Mouse (Mus musculus) gastrocnemius, adult 2 months (tissue): ENCODE results near the gene Wsb2. TPM values are rescaled to one million over a fixed set of nuclear protein-coding genes. Genes with fewer than 3 reads are reported as not detected.
A peak's percentile ranks its signal among the peaks of the same experiment; 100 is the strongest.

Experiments
- DNase-seq: peaks from one replicate; pipeline ENCODE4 v3.0.0; 2022
- H3K27ac ChIP-seq: fragments of 200-600 bp; 2 replicates; pipeline ENCODE4 v1.8.1; 2022; ENCODE audit warnings: mild to moderate bottlenecking
- H3K4me3 ChIP-seq: fragments of 200-600 bp; 2 replicates; pipeline ENCODE4 v1.8.1; 2022; ENCODE audit warnings: mild to moderate bottlenecking, moderate library complexity
- CTCF ChIP-seq: fragments of 200-600 bp; IDR thresholded peaks from 2 replicates; pipeline ENCODE4 v1.8.1; 2022; ENCODE audit warnings: antibody characterized with exemption, mild to moderate bottlenecking, moderate library complexity
- intact Hi-C: fragments of 180-260 bp; cut with DNase I; formaldehyde crosslinking; loops from one replicate; pipeline ENCODE4 v1.15.1; 2025
- total RNA-seq, 2 experiments: library from RNA; stranded (reverse); gene quantifications; 2 replicates each; pipeline ENCODE4 v1.2.3; 2021

Wsb2 gene
- total RNA-seq, 2 experiments from 2014 or later, result 88.0 to 97.7 TPM

DNA sequence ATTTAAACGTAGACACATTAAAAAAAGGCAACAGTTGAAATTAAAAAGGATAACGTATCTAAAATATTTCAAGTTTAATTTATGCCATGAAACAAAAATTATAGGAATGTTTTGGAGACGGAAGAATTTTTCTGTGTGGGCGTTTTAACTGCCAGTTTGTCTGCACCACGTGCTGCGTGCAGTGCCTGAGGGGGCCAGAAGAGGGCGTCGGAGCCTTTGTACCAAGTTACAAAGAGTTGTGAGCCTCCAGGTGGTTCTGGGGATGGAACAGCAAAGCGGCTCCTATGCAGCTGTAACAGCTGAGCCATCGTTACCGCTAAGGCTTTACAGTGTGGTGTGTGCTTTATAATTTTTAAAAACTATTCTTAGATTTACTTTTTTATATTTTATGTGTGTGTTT, 1.6 kb downstream of the Wsb2 start:
- DNase-seq, result peak; percentile 63
- peak; percentile 69 for TF ChIP-seq CTCF
- Histone ChIP-seq H3K4me3 (peak overlapping the region; percentile 80), H3K27ac (peak overlapping the region; percentile 98)
- intact Hi-C loops, result loop anchor here (2.0 kb wide), 1 partner anchor 50 kb away; no protein-coding TSS in a partner anchor

DNA sequence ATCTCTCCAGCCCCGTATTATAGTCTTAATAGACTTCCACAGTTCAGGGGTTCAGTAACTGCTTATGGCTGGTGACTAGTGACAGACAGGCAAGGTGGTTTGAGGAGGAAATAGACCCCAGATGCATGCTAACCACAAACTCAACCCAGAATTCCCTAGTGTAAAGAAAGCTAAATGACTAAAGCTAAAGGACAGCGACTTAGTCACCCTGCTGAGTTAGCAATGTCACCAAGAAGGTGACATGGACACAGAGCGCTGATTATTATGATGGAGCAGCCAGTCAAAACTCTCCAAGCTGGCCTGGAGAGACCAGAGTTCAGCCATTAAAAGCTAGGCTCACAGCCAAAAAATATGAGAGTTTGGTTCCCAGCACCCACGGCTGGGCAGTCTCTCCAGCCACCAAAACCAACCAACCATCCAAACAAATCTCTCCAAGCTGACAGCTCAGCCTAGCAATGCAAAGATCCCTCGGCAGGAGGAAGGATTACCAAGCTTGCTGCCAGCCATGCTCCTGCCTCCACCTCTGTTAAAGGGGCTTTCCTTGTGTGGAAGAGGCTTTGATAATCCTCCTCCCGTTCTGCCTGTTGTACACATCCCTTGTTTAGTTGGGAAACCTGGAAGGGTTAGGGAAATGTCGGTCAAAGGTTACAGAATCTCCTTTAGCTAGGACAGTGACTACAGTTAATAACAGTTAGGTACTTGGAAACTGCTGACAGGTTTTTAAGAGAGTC, 2.6 kb downstream of the Wsb2 start:
- no peak overlapping the region; the same call in 1 of the 2 replicates for H3K4me3 ChIP-seq
- intact Hi-C loops, result loop anchor here (2.0 kb wide), 1 partner anchor 49 kb away; no protein-coding TSS in a partner anchor
- DNase-seq, result no peak
- H3K27ac ChIP-seq, result peak overlapping the region; percentile 98
- TF ChIP-seq CTCF, result no peak

DNA sequence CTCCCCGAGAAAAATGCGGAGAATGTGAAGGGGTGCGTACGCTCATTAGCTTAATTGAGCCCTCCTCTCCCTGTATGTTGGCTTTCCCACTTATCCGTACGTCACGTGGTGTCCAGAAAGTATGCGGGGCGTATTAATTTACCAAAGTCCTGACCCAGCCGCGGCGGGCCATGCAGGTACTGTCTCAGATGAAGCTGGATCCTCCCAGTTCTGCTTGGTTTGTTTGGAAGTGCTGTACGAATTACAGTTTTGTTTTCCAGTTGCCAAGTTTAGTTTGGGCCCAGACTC, 3.1 kb downstream of the Wsb2 start:
- intact Hi-C loops, result no loop called here
- Histone ChIP-seq H3K27ac (peak overlapping the region; percentile 98), H3K4me3 (peak overlapping the region; percentile 9)
- TF ChIP-seq CTCF, result no peak
- no peak for DNase-seq

DNA sequence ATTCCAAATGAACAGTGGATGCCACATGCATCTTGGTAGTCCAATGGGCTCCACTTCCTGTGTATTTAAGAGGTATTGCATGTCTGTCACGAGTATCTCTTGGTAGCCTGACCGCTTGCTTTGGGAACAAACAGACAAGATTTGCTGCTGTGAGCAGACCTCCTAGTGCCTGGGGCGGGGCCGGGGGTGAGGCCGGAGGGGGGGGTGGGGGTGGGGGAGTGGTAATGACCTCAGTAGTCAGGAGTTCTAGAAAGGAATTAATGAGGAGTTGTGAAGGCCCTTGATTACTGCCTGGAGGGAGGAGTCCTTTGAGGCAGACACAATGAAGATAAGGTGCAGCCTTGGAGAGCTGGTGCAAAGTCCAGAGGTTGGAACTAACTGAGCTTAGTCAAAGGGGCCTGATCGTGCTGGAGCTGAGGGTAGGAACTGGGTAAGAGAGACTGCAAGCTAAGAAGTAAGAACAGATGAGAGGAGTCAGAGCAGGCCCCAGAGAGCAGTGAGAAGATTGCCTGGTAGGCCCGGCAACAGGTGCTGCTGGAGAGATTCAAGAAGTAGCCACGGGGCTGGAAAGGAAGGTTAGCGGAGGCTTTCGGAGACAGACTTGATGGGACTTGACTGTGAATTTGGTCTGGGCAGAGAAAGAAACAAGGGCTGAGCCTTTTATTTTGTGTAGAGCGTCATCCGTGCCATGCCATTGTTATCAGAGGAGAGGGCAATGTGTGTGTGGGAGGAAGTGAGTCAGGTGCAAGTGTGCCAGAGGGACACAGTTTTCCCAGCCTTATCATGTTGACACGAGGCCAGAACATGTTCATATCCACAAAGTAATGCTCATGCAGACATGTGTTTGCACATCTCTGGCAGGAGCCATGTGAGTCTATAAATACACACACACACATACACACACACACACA, 3.8 kb downstream of the Wsb2 start:
- H3K4me3 ChIP-seq, result peak overlapping the region; percentile 9; the same call in 1 of the 2 replicates
- intact Hi-C loops, result no loop called here

DNA sequence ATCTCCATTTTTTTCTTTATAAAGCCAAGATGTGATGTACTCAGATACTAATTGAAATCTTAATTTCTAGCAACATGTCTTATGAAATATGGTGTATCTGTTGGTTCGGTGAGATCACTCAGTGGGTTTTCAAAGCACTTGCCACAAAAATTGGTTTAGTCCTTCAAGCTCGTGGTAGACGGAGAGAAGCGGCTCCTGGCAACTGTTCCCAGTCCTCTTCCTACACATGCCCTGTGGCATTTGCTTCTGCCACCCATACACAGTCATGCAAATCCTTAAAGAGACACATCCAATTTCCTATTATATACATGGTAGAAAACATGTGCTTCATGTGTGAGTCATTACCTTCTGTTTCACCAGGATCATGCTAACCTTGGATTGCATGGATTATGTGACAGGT, 4.5 kb downstream of the Wsb2 start:
- no peak overlapping the region for H3K4me3 ChIP-seq
- no peak for TF ChIP-seq CTCF
- H3K27ac ChIP-seq, result peak overlapping the region; percentile 98
- intact Hi-C loops, result no loop called here
- no peak for DNase-seq

More for the DNA sequence above, 3.8 kb downstream of the Wsb2 start:
- peak overlapping the region; percentile 98 for H3K27ac ChIP-seq
- DNase-seq, result no peak
- no peak for TF ChIP-seq CTCF

DNA sequence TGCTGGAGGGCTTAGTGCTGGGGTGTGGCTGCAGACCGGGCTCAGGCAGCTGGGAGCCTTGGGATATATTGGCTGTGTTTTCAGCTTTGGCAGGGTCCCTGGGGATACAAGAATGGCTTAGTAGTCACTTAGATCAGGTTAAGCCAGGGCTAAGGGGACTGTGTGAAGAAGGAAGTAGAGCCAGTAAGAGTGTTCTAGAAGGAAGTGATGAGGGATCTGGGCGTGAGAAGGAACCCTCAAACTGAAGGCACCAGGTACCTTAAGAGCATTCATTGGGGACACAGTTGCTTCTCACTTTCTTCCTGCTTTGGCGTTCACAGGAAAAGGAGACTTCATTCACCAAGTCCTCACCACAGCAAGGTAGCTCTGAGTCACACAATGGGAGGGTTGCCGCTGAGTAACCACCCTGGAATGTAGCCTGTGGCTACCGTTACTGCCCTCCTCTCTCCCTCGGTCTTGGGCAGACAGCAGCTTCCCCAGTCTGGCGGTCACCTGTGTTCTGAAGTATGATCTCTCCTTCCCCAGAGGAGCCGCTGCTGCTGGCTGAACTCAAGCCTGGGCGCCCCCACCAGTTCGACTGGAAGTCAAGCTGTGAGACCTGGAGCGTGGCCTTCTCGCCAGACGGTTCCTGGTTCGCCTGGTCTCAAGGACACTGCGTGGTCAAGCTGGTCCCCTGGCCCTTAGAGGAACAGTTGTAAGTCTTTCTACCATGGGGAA, 6.1 kb downstream of the Wsb2 start:
- DNase-seq, result peak; percentile 58
- Histone ChIP-seq H3K4me3 (peak overlapping the region; percentile 32), H3K27ac (peak overlapping the region; percentile 79)
- TF ChIP-seq CTCF, result 0 out of 2 replicates have a peak, but pooled peaks have one; percentile 2
- intact Hi-C loops, result no loop called here

DNA sequence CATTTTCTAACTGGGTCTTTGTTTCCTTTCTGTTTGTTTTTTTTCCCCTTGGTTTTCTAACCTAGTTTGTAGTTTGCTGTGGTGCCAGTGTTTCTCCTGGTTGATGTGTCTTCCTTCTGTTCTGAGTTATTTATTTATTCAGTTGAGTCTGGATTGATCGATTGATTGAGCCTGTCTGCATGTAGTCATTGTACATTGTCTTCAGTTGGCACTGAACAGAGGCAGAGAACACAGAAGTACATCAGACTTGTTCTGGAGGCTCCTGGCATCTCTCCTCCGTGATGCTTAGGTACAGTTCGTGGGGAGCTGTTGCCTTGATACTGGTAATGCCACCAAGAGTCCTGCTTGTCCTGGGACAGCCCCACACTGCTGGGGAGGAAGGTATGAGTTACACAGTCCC, 7.7 kb downstream of the Wsb2 start:
- intact Hi-C loops, result no loop called here
- H3K4me3 ChIP-seq, result no peak overlapping the region
- TF ChIP-seq CTCF, result no peak
- no peak for DNase-seq
- peak overlapping the region; percentile 38 for H3K27ac ChIP-seq

DNA sequence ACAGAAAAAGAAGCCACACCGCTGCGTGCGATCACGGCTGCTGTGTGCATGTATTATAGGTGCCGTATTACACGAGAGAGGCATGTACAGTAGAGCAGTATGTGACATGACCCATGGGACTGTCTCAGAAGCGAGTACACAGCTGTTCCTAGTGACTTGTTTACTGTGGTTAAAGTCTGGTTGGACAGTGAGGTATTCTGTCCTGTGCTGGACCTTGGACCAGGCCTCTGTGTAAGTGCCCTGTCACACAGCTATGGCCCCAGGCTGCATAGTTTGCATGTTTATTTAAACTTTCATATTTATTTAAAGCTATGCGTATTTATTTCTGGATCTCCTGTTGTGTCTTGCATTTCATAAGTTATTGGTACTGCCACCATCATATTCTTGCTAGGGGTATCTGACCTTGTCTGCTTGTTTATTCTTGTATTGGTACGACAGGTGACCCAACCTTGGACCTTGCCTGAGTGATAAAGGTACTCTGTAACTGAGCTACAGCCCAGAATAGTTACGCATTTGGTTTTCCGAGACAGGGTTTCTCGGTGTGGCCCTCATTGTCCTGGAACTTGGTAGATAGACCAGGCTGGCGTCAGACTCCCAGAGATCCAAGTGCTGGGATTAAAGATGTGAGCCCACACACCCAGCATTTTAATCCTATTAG, 8.9 kb downstream of the Wsb2 start:
- intact Hi-C loops, result no loop called here
- TF ChIP-seq CTCF, result no peak

DNA sequence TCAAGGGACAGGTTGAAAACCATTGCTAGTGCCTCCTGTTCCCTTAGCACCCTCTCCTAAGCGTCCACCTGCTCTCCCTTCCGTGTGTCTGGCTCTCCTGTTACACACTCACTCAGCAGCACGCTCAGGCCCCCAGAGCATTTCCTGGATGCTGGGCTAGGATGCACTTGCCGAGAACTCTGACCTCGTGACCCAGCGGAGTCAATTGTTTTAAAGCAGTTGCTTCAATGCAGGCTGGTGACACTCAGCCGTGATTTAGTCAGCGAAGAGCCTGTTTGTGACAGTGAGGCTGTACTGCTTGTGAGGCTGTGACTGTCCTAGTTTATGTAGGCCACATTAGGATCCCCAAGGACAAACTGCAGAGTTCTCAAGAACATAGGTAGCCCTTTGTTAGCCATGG, 10.1 kb downstream of the Wsb2 start:
- intact Hi-C loops, result no loop called here
- H3K27ac ChIP-seq, result no peak overlapping the region
- H3K4me3 ChIP-seq, result no peak overlapping the region
- TF ChIP-seq CTCF, result no peak
- no peak for DNase-seq

More for the DNA sequence above, 8.9 kb downstream of the Wsb2 start:
- Histone ChIP-seq H3K4me3 (no peak overlapping the region), H3K27ac (no peak overlapping the region)
- no peak for DNase-seq

DNA sequence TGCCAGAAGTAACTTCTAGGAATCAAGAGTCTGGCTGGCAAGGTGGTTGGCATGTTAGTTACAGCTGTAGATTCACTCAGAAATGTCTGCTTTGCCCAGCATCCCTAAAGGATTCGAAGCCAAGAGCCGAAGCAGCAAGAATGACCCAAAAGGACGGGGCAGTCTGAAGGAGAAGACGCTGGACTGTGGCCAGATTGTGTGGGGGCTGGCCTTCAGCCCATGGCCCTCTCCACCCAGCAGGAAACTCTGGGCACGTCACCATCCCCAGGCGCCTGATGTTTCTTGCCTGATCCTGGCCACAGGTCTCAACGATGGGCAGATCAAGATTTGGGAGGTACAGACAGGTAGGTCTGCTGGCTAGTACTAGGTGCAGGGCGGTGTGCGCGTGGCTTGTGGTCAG, 13.5 kb downstream of the Wsb2 start:
- intact Hi-C loops, result no loop called here
- Histone ChIP-seq H3K27ac (no peak overlapping the region), H3K4me3 (no peak overlapping the region)
- no peak for DNase-seq
- TF ChIP-seq CTCF, result no peak

DNA sequence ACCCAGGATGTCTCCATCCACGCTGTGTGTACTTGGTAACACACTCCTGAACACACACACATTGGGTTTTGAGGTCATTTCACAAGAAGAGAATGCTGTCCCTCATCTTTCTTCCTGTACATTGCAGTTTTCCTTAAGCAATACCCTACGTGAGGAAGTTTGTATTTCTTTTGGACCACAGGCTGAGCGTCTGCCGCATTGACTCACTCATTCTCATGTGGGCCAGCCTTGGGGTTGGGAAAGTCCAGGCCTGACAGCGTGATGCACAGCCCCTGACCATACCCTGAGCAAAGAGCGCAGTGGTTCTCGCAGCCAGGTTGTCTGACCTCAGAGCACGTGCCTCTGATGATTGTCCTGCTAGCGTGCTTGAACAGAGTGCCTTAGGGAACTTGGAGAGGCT, 16.3 kb downstream of the Wsb2 start:
- no peak for DNase-seq
- H3K27ac ChIP-seq, result no peak overlapping the region
- H3K4me3 ChIP-seq, result no peak overlapping the region
- no peak for TF ChIP-seq CTCF
- intact Hi-C loops, result no loop called here

DNA sequence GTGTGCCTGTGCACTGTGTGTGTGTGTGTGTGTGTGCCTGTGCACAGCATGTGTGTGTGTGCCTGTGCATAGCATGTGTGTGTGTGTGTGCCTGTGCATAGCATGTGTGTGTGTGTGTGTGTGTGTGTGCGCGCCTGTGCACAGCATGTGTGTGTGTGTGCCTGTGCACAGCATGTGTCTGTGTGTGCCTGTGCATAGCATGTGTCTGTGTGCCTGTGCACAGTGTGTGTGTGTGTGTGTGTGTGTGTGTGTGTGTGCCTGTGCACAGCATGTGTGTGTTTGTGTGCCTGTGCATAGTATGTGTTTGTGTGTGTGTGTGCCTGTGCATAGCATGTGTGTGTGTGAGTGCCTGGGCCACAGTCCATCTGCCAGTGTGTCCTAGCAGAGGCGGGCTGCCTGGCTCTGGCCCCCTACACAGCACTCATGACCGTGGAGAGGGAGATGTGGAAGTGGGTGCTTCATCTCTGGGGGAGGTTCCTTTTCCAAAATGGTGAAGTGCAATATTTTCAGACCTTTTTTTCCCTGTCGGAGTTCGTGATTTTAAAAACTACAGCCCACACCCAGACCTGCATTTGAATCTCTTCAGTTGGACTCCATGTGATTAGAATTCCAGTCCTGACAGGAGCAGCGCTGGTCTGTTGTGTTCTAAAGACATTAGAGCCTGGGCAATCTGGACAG, 17.4 kb downstream of the Wsb2 start:
- no peak for DNase-seq
- no peak overlapping the region for H3K27ac ChIP-seq
- no peak for TF ChIP-seq CTCF
- intact Hi-C loops, result no loop called here
- H3K4me3 ChIP-seq, result no peak overlapping the region
